Mouse (Mus musculus) left cerebral cortex, adult 8-10 months (tissue): ENCODE data around the gene Apip. TPM values are rescaled to one million over a fixed set of nuclear protein-coding genes. Genes with fewer than 3 reads are reported as not detected.

Experiments used
- DNase-seq, 2 experiments: peaks; one replicate each; pipeline ENCODE4 v3.0.0; 2022; ENCODE audit warnings: low spot score in 2 of 2
- total RNA-seq, 4 experiments: library from RNA; stranded (reverse); gene quantifications; 2 replicates each; pipeline ENCODE4 v1.2.4; 2022

Apip gene
- total RNA-seq, result 10 to 100 TPM; 12.3 to 21.8 (median 17.3) TPM

DNA sequence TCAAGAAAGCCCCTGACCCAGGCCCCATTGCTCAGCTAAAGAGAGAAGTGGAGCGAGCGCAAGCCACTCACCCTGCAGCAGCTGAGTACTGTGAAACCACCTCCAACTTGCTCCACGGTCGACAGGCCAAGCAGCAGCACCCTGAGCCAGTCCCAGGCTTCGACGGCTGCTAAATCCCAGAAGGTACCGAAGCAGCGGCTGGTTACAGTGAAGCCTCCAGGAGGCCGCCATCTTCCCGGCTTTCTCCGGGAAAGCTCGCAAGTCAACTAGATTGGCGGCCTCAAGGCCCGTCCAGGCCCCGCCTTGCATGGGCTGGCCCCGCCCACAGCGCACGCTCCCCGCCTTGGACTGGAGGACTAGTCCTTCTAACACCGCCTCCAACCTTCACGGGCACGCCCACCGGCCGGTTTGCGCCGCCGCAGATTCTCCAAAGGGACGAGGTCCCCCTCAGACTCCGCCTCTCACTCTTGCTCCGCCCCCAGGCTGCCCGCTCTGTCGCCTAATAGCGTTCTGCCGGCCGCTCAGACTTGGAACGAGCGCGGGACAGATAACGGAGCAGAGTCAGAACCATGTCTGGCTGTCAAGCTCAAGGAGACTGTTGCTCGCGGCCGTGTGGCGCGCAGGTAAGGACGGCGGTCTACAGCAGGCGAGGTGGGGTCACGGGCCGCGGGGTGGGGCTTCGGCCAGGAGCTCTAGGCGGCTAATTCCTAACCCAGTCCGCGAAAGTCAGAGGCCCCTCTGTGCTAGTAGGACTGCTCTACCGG is at the start of gene Apip, which contains the start of gene Pdhx:
Gene Apip, plus strand, starts transcription at position 457 of the 764 bp plus-strand sequence.
Gene Pdhx, minus strand, starts transcription at position 295 of the 764 bp plus-strand sequence.
- peak; percentile 99 to 100 for DNase-seq

DNA sequence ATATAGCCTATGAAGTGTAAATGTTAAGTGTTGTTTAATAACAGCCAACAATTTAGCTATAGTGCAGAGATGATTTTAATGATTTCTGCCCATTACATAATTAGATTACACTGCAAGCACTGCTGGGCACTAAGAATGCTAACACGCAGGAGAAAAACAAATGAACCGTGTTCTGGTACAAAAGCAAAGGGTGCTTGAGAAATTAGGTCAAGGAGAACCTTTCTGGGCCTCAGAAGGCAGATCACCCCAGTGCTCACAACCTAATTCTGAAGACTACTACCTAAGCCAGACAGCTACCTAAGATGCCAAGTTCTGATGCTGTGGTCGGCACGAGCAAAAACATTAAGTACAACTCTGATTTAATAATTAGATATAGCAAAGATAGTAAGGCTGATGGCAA is 35.6 kb upstream of the Apip start:
- DNase-seq, result no peak

DNA sequence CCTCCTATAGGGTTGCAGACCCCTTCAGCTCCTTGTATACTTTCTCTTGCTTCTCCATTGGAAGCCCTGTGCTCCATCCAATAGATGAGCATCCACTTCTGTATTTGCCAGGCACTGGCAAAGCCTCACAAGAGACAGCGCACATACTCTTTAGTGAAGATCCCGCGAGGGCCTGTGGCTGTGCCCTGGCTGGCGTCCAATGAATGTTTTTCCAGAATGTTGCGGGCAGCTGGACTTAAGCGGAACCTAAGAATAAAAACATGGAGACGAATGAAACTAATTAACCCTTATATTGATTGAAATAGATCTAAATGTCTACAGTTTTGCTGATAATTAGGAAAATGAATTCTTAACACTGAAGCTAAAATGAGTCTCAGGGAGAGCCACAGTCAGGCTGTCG is 32.6 kb upstream of the Apip start:
- DNase-seq, result no peak

DNA sequence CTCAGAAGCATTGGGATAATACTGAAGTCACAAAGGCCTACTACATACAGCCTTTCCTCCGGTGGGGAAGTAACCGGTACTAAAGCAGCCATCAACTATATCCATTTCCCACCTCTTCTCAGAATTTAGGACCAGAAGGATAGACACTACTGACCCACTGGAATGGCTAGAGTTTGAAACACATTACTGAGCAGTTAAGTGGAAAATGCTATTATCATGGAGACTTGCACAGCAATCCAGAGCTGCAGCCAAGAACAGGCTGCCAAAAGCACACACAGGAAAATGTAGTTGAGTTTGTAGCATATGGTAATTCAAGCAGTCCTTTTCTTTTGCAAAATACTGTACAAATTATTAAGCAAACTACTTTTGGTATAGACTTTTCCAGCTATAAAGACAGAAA is 28.2 kb upstream of the Apip start:
- DNase-seq, result no peak

DNA sequence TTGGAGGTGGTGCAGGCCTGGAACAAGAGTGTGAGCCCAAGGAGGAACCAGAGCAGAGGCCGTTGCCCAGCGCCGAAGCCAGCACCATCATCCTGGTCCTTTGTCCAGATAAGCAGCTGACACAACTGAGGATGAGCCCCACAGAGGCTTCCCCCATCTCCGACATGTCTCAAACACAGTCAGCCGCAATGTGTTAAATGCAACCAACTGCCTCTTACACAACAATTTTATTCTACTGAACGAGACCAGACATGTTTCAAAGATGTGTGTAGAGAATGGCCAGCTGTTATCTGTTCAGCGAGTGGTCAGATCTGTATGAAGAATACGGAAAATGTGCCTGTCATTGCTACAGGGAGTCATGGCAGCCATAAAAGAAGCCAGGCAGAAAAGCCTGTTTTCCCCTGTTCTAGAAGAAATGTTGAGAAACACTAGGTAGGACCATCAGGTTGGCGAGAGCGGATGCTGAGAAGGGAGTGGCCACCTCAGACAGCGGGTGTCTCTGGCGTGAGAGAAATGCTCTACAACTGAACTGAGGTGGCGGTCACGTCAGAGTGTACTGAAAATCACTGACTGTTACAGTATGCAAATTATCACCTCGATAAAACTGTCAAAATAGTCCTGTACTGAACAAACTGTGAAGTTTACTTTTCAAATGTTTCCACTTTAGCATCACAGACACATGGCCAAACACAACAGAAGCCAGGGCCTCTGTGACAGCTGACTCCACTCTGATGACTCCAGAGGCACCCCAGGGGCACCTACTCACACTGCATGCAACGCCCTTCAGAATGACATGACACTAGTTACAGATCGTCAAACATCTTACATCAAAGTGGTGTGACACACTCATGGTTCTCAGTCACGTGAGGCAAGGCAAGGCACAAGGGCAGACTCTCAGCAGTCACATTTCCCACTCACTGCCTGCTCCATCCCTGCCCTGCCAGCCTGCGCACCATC is 21.3 kb upstream of the Apip start:
- no peak for DNase-seq

DNA sequence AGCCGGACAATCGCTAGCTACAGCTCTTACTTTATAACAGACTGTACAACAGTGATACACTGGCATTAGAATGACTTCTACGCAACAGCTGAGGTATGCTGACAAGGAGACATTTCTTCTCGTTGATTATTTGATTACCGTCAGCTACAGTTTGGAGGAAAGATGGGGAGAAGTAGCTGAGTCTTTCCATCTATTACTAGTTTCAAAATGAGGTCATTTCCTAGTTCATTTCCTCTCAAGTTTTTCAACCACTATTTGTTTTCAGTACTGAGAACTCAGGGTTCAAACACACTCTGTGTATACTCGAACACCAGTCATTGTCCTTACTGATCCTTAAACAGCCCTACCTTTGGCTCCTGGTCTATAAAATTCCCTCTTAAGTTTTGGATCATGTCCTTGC is 17.7 kb upstream of the Apip start:
- DNase-seq, result no peak

DNA sequence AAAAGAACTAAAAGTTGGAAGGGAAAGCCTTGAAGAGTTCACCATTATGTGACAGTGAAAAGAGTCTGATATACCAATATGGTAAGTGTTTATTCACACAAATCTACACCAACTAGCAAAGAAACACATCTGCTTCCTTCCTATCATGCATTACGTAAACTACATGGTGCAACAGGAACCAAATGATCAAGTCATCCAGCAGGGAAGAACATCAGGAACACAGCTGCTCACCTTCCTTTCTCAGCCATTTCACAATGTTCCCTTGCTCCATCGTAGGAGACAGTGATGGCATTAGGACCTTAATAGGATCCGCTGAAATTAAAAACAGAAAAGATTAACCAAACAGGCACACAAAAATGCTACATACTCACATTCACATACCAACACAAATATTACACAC is 15.2 kb upstream of the Apip start:
- no peak for DNase-seq

DNA sequence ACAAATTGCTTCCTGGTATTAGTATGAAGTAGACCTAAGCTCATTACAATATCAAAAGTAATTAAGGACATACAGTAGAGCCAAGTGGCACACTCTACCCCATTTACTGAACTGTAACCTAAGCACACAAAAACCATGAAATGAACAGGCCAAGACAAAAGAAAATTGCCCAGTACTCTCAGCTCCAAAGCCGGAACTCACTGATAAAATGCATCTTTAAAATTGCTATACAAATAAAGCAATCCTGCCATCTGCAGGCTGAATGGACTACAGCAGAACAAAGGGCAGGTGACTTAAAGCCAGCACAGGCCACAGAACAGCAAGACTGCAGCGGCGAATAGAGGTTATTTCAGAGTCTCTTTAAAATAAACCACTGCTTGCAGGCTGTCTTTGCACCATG is 10.6 kb upstream of the Apip start:
- DNase-seq, result no peak

DNA sequence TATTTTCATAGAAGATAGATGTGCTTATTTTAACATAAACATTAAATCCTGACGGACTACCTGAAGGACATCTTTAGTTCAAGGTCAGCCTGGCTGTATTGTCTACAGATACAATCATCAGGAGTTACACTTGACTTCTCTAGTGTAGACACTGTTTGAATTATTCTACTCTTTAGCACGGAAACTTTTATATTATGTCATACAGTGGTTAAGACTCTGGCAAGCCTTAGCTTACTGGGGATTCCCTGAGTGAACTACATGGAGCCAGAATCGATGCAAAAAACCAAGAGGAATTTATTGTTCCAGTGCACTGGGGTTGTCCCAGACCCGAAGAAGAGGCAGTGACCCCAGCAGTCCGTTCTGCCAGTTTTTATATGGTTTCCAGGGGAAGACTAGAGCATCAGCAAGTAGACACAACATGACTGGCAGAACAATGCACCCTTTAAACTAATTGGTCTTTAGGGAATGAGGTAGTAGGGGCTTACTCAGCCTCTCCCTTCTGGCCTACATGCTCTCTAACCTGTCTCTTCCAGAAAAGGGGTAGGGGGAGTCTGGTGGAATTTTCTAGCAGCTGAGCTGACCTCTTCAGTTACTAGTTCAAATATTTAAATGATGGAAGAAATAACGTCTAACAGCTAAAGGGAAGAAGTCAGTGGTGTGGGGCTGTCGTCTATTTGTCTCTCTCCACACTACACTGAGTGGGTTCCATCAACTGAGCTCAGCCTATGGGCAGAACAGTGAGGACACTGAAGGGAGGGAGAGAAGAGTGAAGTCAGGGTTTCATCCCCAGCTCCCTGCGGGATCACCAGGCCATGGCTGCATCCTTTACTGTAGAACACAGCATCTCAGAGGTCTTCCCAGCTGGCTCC is 6.6 kb upstream of the Apip start:
- no peak for DNase-seq

DNA sequence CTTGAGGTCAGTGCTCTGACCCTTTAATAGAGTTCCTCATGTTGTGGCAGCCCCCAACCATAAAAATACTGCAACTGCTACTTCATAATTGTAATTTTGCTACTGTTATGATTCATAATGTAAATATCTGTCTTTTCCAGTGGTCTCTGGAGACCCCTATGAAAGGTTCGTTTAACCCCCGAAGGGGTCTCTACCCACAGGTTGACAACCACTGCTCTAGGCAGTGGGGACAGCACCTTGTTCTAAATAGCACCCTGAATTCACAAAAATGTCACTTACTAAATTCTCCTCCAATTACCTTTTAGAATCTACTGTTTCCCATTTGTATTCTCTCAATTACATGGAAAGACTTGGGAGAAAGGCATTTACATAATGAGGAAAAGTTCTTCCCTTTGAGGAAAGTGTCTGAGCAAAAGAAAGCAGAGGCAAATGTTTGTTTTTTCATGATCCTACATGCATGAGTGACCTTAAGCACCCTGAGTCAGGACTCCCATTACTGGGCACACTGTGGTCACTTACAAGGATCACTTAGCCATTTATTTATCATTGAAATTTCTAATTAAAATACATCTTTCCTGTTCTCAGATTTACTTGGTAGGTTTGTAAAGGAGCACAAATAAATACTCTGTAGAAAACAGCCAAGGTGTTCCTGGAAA is 5.8 kb upstream of the Apip start:
- no peak for DNase-seq

DNA sequence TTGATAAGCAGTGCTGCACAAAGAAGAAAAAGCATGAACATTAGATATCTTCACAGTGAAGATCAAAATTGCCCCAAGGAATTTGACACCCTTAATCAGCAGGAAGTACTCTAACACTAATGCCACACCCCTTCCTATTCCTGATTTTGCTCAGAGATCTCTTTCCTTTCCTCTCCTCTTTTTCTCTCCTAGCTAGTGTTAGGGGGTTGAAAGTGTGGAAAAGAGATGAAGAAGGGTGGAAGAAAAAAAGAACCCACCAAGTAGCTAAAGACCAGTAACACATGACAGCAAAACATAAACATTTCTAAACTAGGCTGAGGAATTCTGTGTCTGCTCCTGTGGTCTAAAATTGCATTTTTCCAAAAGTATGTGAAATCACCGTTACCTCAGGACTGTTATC is 4.9 kb upstream of the Apip start:
- DNase-seq, result no peak

DNA sequence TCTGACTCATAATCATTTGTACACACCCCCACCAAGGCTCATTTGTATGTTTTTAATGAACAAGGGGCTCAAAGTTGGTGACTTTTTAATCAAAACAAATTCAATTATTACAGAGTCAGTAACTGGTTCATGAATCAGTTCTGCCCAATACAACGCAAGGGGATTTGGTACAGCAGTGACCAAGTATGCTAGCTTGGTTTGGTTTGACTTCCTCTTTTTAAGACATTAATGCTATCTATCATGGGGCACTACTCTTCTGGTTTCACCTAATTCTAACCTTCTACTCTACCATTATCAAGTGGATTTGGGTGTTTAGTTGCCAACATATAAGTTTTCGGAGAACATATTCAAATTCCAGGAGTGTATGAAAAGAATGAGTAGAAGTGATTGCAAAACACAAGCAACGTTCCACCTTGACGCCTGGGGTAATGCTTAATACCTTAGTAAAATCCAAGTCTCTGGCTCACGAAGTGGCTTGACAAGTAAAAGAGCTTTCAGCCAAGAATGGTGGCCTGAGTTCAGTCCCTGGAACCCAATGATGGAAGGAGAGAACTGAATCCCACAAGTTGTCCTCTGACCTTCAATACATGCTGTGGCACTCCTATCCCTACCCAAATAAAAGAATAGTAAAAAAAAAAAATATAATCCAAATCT is 3.6 kb upstream of the Apip start:
- DNase-seq, result no peak

DNA sequence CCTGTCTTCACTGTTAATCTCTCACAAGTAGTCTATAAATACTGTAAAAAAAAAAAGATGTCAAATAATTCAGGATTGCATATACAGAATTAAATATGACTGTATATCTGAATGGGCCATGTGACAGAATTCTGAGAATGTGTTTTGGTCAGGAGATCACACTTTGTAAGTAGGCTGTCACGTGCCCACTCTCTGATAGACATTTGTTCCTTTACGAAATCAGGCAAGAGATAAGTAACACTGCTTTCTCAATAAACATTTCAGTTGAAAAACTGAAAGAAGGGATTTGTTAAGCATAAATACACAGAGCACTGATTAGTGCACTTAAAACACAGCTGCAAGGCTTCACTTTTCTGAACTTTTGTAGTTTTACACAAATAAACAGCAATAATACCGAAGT is 2.9 kb upstream of the Apip start:
- DNase-seq, result no peak

DNA sequence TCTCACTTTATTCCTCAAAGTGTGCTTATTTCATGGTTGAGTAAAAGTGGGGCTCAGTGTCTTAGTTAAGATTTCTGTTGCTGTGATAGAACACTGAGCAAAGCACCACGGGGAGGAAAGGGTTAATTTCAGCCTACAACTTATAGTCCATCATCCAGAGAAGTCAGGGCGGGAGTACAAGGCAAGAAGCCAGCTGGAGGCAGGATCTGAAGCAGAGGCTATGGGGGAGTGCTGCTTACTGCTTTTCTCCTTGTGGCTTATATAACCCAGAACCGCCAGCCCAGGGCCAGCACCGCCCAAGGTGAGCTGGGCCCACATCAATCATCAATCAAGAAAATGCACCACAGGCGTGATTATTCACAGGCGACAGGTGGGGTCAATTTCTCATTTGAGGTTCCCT is 7.6 kb downstream of the Apip start:
- no peak for DNase-seq

DNA sequence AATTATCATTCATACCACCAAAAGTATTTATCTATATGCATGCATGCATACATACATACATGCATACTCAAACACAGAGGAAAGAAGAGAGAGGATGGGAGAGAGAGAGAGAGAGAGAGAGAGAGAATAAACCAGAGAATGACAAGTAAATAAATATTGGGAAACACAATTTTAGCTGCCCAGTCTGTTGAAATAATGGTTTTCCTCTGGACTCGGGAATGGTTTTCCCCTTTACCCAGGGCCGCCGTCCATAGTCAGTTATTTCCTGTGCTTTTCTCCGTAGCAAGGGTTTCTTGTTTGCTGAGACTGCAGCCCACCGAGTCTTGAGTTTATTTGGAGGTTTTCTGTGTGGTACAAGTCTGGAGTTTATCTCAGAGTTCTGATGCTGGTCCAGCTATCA is 8.2 kb downstream of the Apip start:
- DNase-seq, result no peak

DNA sequence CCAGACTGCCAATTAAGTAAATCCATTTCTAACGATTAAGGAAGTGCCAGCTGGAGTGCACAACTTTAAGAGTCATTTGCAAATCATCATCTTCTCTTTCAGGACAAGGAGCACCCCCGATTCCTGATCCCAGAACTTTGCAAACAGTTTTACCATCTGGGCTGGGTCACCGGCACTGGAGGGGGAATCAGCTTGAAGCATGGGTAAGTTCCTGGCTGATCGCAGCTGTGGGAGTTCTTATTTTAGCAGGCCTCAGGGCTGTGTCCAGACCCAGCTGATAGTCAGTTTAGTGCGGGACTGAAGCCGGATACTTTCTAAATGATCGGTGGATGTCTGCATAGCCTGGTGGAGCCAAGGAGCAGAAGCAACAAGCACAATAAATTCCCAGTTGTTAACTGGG is 9.4 kb downstream of the Apip start:
- no peak for DNase-seq

DNA sequence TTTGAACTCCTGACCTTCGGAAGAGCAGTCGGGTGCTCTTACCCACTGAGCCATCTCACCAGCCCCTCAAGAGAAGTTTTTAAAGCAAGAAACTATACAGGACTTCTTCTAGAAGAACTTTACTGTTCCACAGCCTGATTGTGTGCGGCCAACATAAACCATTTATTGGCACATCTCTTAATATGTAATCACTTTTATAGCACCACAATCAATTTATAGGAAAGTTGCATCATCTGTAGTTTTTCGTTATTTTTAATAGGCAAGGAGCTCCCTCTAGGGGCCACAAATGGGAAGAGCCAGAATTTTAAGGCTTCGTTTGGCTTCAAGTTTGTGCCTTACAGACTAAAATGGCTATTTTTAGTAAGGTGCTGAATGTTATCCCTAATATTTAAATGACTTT is 11.0 kb downstream of the Apip start:
- DNase-seq, result no peak

DNA sequence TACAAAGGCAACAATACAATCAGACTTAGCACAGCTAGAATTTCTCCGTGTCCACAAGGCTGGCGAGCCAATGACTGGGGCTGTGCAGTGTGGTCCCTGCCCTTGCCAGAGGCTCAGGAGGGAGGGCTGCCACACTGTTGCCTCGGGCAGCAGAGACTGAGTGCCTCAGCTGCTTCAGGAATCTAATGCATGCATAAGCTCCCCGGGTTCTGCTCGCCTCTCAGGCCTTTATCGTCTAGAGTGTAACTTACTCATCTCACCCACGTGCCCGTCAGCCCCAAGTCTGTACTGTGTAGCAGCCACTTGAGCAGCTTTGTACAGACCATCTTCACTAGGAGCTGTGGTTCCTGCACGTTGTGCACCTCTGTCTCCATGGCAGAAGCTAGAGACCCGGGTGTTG is 12.2 kb downstream of the Apip start:
- no peak for DNase-seq

DNA sequence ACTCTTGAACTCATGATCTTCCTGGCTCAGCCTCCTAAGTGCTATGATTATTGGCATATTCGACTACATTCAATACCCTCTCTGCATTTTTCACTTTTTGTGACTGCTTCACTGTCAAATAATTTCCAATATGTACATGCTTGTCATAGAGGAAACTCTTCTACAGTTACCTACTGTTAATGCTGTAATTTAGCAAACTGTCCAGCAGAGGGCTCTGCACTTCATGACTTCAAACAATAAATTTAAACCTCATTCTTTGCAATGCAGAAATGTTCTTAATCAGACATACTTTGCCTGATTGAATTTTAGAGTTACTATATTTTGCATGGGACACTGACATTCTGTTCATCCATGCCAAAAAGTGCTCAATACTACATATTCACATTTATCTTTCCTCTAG is 13.0 kb downstream of the Apip start:
- no peak for DNase-seq

DNA sequence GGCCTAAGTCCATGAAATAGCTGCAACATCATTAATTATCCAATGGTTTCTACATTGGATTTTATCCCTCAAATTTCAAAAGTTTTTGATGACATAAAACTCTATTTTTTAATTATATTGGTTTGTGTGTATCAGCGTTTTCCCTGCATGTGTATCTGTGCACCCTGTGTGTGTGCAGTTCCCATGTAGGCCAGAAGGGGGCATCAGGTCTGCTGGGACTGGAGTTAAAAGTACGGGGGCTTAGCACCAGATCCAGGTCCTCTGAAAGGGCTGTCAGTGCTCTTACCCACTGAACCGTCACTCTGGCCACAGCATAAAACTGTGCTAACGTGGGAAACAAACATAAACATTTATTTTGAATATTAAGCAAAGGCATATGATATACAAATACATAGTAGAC is 14.6 kb downstream of the Apip start:
- DNase-seq, result no peak

DNA sequence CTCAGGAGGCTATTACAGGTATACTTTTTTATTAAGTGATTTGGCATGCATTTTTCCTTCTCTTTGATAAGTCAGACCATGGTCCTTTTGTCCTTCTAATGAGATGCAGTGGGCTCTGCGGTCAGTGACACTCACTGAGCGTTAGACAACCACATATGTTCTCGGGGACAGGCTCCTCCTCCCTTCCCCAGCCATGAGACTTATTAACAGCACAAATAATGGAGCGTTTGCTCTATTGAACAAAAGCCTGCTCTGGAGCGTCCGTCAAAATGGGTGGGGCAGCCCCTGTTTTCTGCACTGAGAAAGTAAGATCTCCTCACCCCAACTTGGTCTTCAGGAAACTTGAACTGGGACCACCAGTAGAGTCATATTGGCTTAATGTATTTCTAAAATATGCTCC is 16.0 kb downstream of the Apip start:
- no peak for DNase-seq
